Mouse (Mus musculus): Measurements from ENCODE around the gene Samd1. TPM values are rescaled to one million over a fixed set of nuclear protein-coding genes. Genes with fewer than 3 reads are reported as not detected.

The Samd1 gene
- 7.1 and 7.2 TPM in 2 replicates for polyA plus RNA-seq (2015; fragmentation: Nextera tagmentation; extraction: Ambion mirVana)

DNA sequence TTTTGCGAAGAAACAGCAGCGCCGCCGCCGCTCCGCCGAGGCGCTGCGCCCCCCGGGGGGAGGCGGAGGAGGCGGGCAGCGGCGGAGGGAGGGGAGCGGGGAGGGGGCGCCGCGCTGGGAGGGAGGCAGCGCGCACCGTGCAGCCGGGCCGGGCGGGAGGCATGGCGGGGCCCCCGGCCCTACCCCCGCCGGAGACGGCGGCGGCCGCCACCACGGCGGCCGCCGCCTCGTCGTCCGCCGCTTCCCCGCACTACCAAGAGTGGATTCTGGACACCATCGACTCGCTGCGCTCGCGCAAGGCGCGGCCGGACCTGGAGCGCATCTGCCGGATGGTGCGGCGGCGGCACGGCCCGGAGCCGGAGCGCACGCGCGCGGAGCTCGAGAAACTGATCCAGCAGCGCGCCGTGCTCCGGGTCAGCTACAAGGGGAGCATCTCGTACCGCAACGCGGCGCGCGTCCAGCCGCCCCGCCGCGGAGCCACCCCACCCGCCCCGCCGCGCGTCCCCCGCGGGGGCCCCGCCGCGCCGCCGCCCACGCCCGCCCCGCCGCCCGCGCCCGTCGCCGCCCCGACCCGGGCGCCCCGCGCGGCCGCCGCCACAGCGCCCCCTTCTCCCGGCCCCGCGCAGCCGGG, at the start of gene Samd1:
Gene Samd1, plus strand, starts transcription at position 162 of the 631 bp plus-strand sequence.
- Histone ChIP-seq H3K4me3 (peak within 1 kb of the TSS; percentile 80), H3K27ac (peak within 1 kb of the TSS; percentile 89), H3K27me3 (replicated peaks) (peaks cover 13% of the 10 kb centered on the region), H3K4me1 (peaks cover 29% of the 10 kb centered on the region), H3K4me2 (peak within 1 kb of the TSS; percentile 90), H3K36me3 (replicated peaks) (peaks cover 6% of the 10 kb centered on the region; the same call in 1 of the 2 replicates), H3K9ac (peak within 1 kb of the TSS; percentile 56), H3K9me3 (no peaks in the 10 kb centered on the region)
- under 1% methylated on average over 57 of the region's 112 CpGs for WGBS
- ATAC-seq (replicated peaks): peak; percentile 21; the same call in 1 of the 2 replicates

- ATAC-seq (replicated peaks): no peak
- Histone ChIP-seq H3K36me3 (replicated peaks) (no peaks in the 10 kb centered on the region), H3K9ac (peak overlapping the region; percentile 57), H3K9me3 (no peaks in the 10 kb centered on the region), H3K27me3 (replicated peaks) (no peaks in the 10 kb centered on the region), H3K4me1 (peaks cover 15% of the 10 kb centered on the region), H3K27ac (peak overlapping the region; percentile 78), H3K4me3 (peak overlapping the region; percentile 51), H3K4me2 (peak overlapping the region; percentile 86)
- WGBS: 0% methylated on average over 14 of the region's 14 CpGs
Observed at GRCm38 (mm10) chr8:83954749-83955105, 42.7 kb upstream of the Samd1 start.

DNA sequence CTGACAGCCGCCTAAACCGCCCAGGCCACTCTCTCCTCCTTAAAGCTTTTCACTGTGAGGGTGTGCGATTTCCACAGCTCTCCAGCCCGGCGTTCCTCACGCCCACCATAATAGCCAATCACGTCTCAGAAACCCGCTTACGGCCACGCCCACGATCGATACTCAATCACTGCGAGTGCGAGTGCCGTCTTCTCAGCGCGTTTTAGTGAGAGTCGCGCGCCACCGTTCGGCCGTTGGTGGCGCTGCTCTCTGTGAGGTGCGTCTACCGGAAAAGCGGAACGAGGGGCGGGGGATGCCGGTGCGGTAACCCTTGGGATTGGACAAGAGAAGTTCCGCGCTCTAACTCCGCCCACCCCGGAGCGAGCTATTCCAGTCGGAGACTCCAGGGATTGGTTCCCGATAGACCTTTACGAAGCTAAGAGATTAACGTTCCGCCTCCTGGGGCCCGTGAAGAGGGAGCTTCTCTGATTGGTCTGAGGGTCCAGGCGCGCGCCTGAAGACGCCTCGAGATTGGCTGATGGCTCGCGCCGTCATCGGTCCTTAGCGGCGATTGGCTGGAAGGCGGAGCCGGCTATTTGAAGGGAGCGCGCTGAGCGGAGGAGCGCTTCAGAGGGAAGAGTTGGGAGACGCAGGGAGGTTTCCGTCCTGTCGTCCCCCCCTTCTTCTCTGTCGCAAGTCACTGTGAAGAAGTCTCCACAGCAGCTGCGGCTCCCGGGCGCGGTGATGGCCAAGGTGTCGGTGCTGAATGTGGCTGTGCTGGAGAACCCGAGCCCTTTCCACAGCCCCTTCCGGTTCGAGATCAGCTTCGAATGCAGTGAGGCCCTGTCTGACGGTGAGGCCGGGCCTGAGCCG, 42.1 kb upstream of the Samd1 start, which contains the start of the genes Gm10644 and Asf1b:
Gene Gm10644, minus strand, starts transcription at position 100 of the 852 bp plus-strand sequence.
Gene Asf1b, plus strand, starts transcription at position 402 of the 852 bp plus-strand sequence.
- Histone ChIP-seq H3K4me3 (peak within 1 kb of the TSS; percentile 51), H3K9me3 (no peaks in the 10 kb centered on the region), H3K9ac (peak within 1 kb of the TSS; percentile 57), H3K4me1 (peaks cover 15% of the 10 kb centered on the region), H3K36me3 (replicated peaks) (no peaks in the 10 kb centered on the region), H3K4me2 (peak within 1 kb of the TSS; percentile 86), H3K27me3 (replicated peaks) (no peaks in the 10 kb centered on the region), H3K27ac (peak within 1 kb of the TSS; percentile 78)
- peak; percentile 99 for ATAC-seq (replicated peaks)
- under 1% methylated on average over 75 of the region's 75 CpGs for WGBS

GRCm38 (mm10) chr8:83955958-83956218, 41.6 kb upstream of the Samd1 start:
- no peak overlapping the region for H3K27ac ChIP-seq
- WGBS: 2% methylated on average over 15 of the region's 15 CpGs
- H3K9me3 ChIP-seq: no peaks in the 10 kb centered on the region
- H3K4me1 ChIP-seq: peaks cover 15% of the 10 kb centered on the region
- no peaks in the 10 kb centered on the region for H3K27me3 ChIP-seq (replicated peaks)
- no peak for ATAC-seq (replicated peaks)
- H3K9ac ChIP-seq: no peak overlapping the region
- peak overlapping the region; percentile 86 for H3K4me2 ChIP-seq
- H3K36me3 ChIP-seq (replicated peaks): no peaks in the 10 kb centered on the region
- H3K4me3 ChIP-seq: peak overlapping the region; percentile 51

DNA sequence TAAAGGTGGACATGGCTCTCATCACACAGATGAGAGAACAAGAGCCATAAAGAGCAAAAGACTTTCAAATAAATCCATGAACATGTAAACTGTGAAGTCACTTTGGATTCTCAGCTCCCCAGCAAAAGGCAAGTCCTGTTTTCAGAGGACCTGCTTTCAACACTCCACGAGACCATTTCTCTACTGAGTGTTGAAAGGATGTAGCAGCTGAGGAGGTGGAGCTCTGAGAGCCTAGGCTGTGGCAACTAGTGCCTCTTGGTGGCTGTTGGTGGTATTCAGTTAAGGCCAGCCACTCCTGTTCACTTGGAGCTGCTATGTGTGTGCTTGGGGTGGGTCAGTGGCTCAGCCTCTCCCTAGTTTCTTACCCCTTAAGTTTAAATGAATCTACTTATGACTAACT, 40.7 kb upstream of the Samd1 start:
- Histone ChIP-seq H3K36me3 (replicated peaks) (no peaks in the 10 kb centered on the region), H3K4me3 (no peak overlapping the region), H3K9me3 (no peaks in the 10 kb centered on the region), H3K9ac (no peak overlapping the region), H3K4me1 (peaks cover 15% of the 10 kb centered on the region), H3K27ac (no peak overlapping the region), H3K27me3 (replicated peaks) (no peaks in the 10 kb centered on the region), H3K4me2 (peak overlapping the region; percentile 86; the same call in 1 of the 2 replicates)
- 6% methylated on average over 1 of the region's 1 CpGs for WGBS
- ATAC-seq (replicated peaks): no peak

- H3K27ac ChIP-seq: no peak overlapping the region
- no peaks in the 10 kb centered on the region for H3K4me1 ChIP-seq
- no peak overlapping the region for H3K4me3 ChIP-seq
- no peak overlapping the region for H3K4me2 ChIP-seq
- H3K27me3 ChIP-seq (replicated peaks): no peaks in the 10 kb centered on the region
- ATAC-seq (replicated peaks): no peak
- 91% methylated on average over 5 of the region's 5 CpGs for WGBS
- H3K36me3 ChIP-seq (replicated peaks): no peaks in the 10 kb centered on the region
- no peaks in the 10 kb centered on the region for H3K9me3 ChIP-seq
- no peak overlapping the region for H3K9ac ChIP-seq
Observed at GRCm38 (mm10) chr8:83964015-83964765, 33.3 kb upstream of the Samd1 start.

- H3K4me3 ChIP-seq: no peak overlapping the region
- H3K4me2 ChIP-seq: no peak overlapping the region
- no peaks in the 10 kb centered on the region for H3K36me3 ChIP-seq (replicated peaks)
- 95% methylated on average over 7 of the region's 7 CpGs for WGBS
- no peaks in the 10 kb centered on the region for H3K27me3 ChIP-seq (replicated peaks)
- no peak overlapping the region for H3K9ac ChIP-seq
- no peaks in the 10 kb centered on the region for H3K9me3 ChIP-seq
- peaks cover 6% of the 10 kb centered on the region for H3K4me1 ChIP-seq
- no peak for ATAC-seq (replicated peaks)
- no peak overlapping the region for H3K27ac ChIP-seq
Observed at GRCm38 (mm10) chr8:83967701-83968100, 29.8 kb upstream of the Samd1 start.

- Histone ChIP-seq H3K27me3 (replicated peaks) (no peaks in the 10 kb centered on the region), H3K27ac (no peak overlapping the region), H3K36me3 (replicated peaks) (no peaks in the 10 kb centered on the region), H3K9me3 (no peaks in the 10 kb centered on the region), H3K9ac (no peak overlapping the region), H3K4me3 (no peak overlapping the region), H3K4me2 (no peak overlapping the region), H3K4me1 (peaks cover 23% of the 10 kb centered on the region)
- ATAC-seq (replicated peaks): no peak
- 89% methylated on average over 4 of the region's 4 CpGs for WGBS
Observed at GRCm38 (mm10) chr8:83971121-83971520, 26.4 kb upstream of the Samd1 start.

DNA sequence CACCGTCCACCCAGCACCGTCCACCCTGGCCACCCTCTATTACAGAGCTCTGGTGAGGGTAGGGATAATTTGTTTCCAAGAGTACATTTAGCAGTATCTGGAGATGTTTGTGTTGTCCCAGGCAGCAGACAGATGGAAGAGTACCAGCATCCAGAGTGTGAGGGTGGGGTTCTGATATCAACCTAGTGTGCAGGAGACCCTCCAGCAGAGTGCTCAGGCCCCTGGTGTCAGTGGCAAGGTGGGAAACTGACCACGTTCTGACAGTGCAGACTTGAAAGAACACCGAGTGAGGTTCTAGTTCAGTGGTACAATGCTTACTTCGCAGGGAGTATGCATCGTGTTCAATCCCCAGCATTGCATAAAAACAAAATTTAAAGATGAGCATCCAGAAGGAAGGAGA, 25.8 kb upstream of the Samd1 start:
- no peak for ATAC-seq (replicated peaks)
- Histone ChIP-seq H3K9ac (peak overlapping the region; percentile 79; the same call in 1 of the 2 replicates), H3K36me3 (replicated peaks) (no peaks in the 10 kb centered on the region), H3K4me3 (peak overlapping the region; percentile 96), H3K9me3 (no peaks in the 10 kb centered on the region), H3K4me2 (peak overlapping the region; percentile 70), H3K4me1 (peaks cover 26% of the 10 kb centered on the region), H3K27ac (peak overlapping the region; percentile 89; the same call in 1 of the 2 replicates), H3K27me3 (replicated peaks) (no peaks in the 10 kb centered on the region)
- WGBS: 67% methylated on average over 6 of the region's 6 CpGs

DNA sequence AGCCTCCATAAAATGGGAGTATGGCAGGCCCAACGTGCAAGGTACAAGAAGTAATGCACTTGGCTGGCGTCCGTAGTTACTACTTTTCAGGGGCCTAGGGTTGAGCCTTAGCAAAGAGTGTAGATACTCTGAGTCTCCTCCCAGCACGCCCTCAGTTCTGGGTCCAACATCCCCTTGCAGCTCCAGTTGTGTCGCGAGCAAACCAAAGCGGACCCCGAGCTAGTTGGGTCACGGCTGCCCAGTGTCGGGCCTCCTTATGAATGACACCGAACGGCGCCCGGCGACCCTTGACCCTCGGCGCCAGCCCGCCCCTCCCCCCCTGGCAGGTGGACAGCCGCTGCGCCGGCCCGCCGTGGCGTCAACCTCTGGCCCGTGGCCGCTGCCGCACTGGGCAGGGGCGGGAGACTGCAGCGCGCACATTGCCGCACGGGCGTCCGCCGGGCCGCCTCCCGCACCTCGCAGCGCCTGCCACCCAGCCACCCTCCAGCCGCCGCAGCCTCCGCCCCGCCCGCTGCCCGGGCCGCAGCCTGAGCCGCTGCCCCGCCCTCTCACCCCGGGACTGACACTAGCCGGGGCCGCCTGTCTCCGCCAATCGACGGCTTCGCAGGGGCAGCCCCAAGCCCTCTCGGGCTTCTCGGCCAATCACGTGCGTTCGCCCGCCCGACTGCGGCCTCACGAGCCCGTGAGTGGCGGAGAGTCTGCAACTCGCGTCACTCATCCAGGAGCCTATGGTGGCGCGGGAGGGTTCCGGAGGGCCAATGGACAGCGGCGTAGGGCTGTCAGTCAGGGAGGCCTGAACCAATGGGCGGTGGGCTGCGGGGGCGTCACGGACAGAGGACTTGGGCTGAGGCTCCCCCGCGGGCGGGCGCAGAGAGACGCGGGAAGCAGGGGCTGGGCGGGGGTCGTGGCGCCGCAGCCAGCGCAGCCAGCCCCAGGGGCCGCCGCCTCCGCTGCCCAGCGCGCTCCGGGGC, 25.0 kb upstream of the Samd1 start, which contains the start of gene Prkaca:
Gene Prkaca, plus strand, starts transcription at position 844 of the 971 bp plus-strand sequence.
- H3K27me3 ChIP-seq (replicated peaks): no peaks in the 10 kb centered on the region
- no peaks in the 10 kb centered on the region for H3K36me3 ChIP-seq (replicated peaks)
- H3K4me2 ChIP-seq: peak within 1 kb of the TSS; percentile 95
- peak within 1 kb of the TSS; percentile 98 for H3K9ac ChIP-seq
- no peaks in the 10 kb centered on the region for H3K9me3 ChIP-seq
- H3K4me3 ChIP-seq: peak within 1 kb of the TSS; percentile 96
- H3K4me1 ChIP-seq: peaks cover 33% of the 10 kb centered on the region
- peak; percentile 100 for ATAC-seq (replicated peaks)
- WGBS: under 1% methylated on average over 75 of the region's 94 CpGs
- peak within 1 kb of the TSS; percentile 89 for H3K27ac ChIP-seq
